ENCODE assay signal across 1 mouse cellular context in the genomic region with DNA sequence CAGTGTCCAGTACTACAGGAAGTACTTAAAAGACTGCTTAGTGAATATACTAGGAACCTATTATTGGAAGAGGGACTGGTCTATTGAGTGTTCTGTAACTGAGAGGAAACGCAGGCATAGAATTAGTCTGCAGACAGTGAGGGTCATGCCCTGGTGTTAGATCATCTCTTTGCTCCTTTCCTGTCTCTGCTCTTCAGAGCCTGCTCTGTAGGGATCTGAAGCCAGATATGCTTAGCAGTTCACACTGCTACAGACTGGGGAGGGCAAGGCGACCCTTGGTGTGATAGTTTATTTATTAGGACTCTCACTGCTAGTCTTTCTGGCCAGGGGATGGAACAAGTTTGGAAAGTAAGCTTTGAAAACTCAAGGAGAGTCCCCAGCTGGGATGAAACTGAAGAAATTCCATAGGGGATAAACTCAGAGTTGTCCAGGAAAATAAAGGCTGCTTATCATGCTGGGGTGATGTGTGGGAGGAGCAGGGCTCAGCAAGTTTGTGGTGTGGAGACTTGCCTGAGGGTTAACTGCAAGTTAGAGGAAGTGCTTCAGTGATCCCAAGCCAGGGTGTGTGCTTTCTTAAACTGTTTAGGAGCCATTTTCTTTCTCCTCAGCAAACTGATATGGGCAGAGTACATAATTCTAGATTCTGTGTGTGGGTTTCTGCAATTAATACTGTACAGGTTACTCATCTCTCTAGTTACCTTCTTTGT.
TF ChIP-seq lines count a peak whose summit lies in the region.

No protein-coding gene starts in this region.

TF ChIP-seq in MEL, 35 proteins besides CTCF, POLR2A, EP300 and RAD21 (continued from another document):
- no peak for TF ChIP-seq TBP (IDR thresholded peaks at IDR 0.05; ENCODE audit: low read depth, low read length)
- TF ChIP-seq MXI1 (IDR thresholded peaks at IDR 0.05; ENCODE audit: low read depth, low read length) = no peak
- no peak for TF ChIP-seq HCFC1 (IDR thresholded peaks at IDR 0.05; ENCODE audit: low read depth, low read length)
- TF ChIP-seq MYB (IDR thresholded peaks at IDR 0.05; ENCODE audit: low read depth, low read length) = no peak
- TF ChIP-seq USF1 (IDR thresholded peaks at IDR 0.05; ENCODE audit: low read depth, low read length) = no peak
- TF ChIP-seq KAT2A (conservative IDR thresholded peaks at IDR 0.05; ENCODE audit: low read depth, low read length) = no peak
- no peak for TF ChIP-seq SMC3 (IDR thresholded peaks at IDR 0.05; ENCODE audit: low read depth, low read length)
- no peak for TF ChIP-seq POLR2AphosphoS5 (IDR thresholded peaks at IDR 0.05; ENCODE audit: borderline replicate concordance, low read depth, low read length)
- no peak for TF ChIP-seq POLR2AphosphoS2 (IDR thresholded peaks at IDR 0.05; ENCODE audit: low read length)
- no peak for TF ChIP-seq NRF1 (IDR thresholded peaks at IDR 0.05; ENCODE audit: insufficient read depth, low read depth, low read length, poor library complexity, severe bottlenecking)
